Mouse (Mus musculus) hindbrain, embryonic 13.5 days (tissue): ENCODE measurements around the gene Sh3d19. TPM values are rescaled to one million over a fixed set of nuclear protein-coding genes. Genes with fewer than 3 reads are reported as not detected.

Experiments used
- ATAC-seq: fragments of 200-750 bp; cut with Nextera tagmentation; 2 replicates; pipeline ENCODE4 v1.8.0; 2017; ENCODE audit warnings: moderate TSS enrichment; ENCODE audit not compliant: low FRiP score
- H3K27ac ChIP-seq: fragments of 300-500 bp; sonication (generic); 2 replicates; pipeline ENCODE4 v1.5.1; 2015; ENCODE audit warnings: inconsistent platforms, mild to moderate bottlenecking, moderate library complexity
- H3K27me3 ChIP-seq: fragments of 300-500 bp; sonication (generic); 2 replicates; pipeline ENCODE4 v1.6.1; 2015; ENCODE audit warnings: mild to moderate bottlenecking, inconsistent platforms
- H3K36me3 ChIP-seq: fragments of 300-500 bp; sonication (generic); 2 replicates; pipeline ENCODE4 v1.6.1; 2015; ENCODE audit warnings: mild to moderate bottlenecking, inconsistent platforms
- H3K4me1 ChIP-seq: fragments of 300-500 bp; sonication (generic); replicated peaks from 2 replicates; pipeline ENCODE4 v1.6.1; 2015; ENCODE audit warnings: inconsistent platforms
- H3K4me2 ChIP-seq: fragments of 300-500 bp; sonication (generic); 2 replicates; pipeline ENCODE4 v1.6.1; 2015; ENCODE audit warnings: inconsistent platforms, mild to moderate bottlenecking, moderate library complexity
- H3K4me3 ChIP-seq: fragments of 300-500 bp; sonication (generic); 2 replicates; pipeline ENCODE4 v1.5.1; 2015; ENCODE audit warnings: mild to moderate bottlenecking, inconsistent platforms
- H3K9ac ChIP-seq: fragments of 300-500 bp; sonication (generic); 2 replicates; pipeline ENCODE4 v1.6.1; 2015; ENCODE audit warnings: mild to moderate bottlenecking, inconsistent platforms
- H3K9me3 ChIP-seq: fragments of 300-500 bp; sonication (generic); 2 replicates; pipeline ENCODE4 v1.6.1; 2016; ENCODE audit warnings: inconsistent platforms
- WGBS: fragments of 180-500 bp; shearing (Covaris S2); methylation state at CpG from one replicate; pipeline ENCODE4 v1.1.7; 2015; 5-methylcytosine and 5-hydroxymethylcytosine counted together
- polyA plus RNA-seq: library from polyadenylated mRNA; unstranded; fragments of >200 nt; fragmentation: Nextera tagmentation; extraction: Ambion mirVana; gene quantifications from 2 replicates; pipeline ENCODE4 v1.2.1, GENCODE M21; 2015

Sh3d19 gene
- polyA plus RNA-seq, 1 experiment from 2014 or later = 11.2 TPM

DNA sequence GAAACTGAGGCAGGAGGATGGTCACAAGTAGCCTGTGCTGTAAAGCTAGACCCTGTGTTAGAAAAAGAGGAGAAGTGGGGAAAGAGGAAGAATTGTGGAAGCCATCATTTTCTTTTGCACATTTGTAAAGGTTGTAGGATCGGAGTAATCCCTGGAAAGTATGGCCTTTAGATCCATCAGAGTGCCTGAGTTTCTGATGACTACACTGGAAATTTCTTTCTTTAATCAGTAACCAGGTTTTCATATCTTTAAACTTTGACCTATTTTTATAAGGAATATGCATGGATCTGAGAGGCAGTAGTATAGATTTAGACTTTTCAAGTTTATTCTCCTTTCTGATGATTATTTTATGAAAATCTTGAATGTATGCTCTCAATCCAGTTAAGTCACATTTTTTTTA is 46.1 kb downstream of the Sh3d19 start:
- WGBS = 95% methylated on average over 1 of the region's 1 CpGs
- Histone ChIP-seq H3K9ac (no peak overlapping the region), H3K27me3 (no peaks in the 10 kb centered on the region), H3K36me3 (no peaks in the 10 kb centered on the region), H3K4me3 (no peak overlapping the region), H3K4me2 (no peak overlapping the region), H3K4me1 (no peaks in the 10 kb centered on the region), H3K27ac (no peak overlapping the region), H3K9me3 (no peaks in the 10 kb centered on the region)
- ATAC-seq = no peak

DNA sequence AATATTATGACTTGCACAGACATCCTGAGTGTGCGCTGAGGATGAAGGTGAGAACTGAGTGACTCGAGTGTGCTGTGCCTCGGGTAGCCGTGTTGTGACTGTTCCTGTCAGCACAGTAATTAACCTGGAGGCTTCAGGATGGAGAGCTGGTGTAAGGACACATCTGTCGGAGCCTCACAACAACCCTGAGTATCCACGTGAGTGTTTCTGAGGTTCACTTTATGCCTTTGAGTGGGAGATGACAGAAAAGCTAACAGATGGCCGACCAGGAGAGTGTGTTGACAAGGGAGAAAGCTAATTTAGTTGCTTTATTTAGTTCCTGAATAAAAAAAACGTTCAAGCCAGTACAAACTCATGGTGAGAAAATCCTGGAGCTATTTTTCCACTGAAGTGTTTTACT is 46.6 kb downstream of the Sh3d19 start:
- Histone ChIP-seq H3K36me3 (no peaks in the 10 kb centered on the region), H3K27ac (no peak overlapping the region), H3K9me3 (no peaks in the 10 kb centered on the region), H3K4me3 (no peak overlapping the region), H3K4me1 (no peaks in the 10 kb centered on the region), H3K27me3 (no peaks in the 10 kb centered on the region), H3K9ac (no peak overlapping the region), H3K4me2 (no peak overlapping the region)
- no peak for ATAC-seq
- 84% methylated on average over 8 of the region's 8 CpGs for WGBS

DNA sequence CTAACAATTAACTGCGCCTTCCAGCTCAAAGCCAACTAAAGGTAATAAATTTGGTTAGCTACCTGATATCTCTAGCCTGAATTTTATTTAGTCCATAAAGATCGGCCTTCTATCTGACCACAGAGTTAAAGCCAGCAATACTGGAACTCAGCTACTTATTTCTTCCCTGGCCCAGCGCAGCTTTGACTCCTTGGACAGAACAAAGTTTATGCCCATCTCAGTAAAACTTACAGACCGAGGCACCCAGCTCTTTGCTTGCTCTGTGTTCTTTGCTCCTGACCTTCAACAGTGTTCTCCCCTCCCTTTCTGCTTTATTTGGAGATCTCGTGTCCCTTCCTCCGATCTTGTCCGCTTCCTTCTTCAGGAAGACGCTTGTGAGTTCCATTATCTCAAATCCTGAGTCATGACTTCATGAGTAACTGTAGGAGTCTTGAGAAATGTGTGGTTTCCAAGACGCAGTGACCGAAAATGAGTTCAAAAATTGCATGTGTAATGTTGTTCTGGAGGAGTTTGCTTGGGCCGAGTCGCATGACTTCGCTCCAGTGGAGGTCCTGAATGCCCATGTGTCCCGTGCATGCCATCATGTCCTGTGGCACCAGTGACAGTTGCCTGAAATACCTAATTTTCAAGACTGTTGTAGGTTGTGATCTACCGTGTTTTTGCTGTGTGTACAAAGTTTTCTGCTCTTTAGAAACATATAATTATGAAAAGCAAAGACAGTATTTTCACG is 50.2 kb downstream of the Sh3d19 start:
- no peak overlapping the region for H3K4me3 ChIP-seq
- no peak overlapping the region for H3K4me2 ChIP-seq
- H3K9me3 ChIP-seq = no peaks in the 10 kb centered on the region
- H3K4me1 ChIP-seq = no peaks in the 10 kb centered on the region
- 93% methylated on average over 16 of the region's 16 CpGs for WGBS
- H3K9ac ChIP-seq = no peak overlapping the region
- ATAC-seq = no peak
- no peaks in the 10 kb centered on the region for H3K27me3 ChIP-seq
- no peaks in the 10 kb centered on the region for H3K36me3 ChIP-seq
- no peak overlapping the region for H3K27ac ChIP-seq

DNA sequence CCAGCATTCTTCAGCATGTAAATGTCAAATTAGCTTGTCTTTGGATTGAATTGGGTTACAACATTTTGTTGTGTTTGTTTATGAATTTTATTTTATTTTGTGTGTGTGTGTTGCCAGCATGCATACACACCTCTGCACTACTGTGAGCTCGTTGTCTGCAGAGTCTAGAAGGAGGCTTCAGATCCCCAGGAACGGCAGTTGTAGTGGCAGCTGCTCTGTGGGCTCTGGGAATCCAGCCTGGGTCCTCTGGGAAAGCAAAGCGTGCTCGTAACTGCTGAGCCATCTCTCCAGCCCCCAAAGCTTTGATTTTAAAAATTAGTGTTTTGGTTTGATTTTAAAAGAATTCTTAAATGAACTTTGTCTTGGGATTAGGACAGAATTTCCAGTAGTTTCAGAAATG is 50.7 kb downstream of the Sh3d19 start:
- 81% methylated on average over 4 of the region's 4 CpGs for WGBS
- no peak for ATAC-seq
- H3K9ac ChIP-seq = no peak overlapping the region

DNA sequence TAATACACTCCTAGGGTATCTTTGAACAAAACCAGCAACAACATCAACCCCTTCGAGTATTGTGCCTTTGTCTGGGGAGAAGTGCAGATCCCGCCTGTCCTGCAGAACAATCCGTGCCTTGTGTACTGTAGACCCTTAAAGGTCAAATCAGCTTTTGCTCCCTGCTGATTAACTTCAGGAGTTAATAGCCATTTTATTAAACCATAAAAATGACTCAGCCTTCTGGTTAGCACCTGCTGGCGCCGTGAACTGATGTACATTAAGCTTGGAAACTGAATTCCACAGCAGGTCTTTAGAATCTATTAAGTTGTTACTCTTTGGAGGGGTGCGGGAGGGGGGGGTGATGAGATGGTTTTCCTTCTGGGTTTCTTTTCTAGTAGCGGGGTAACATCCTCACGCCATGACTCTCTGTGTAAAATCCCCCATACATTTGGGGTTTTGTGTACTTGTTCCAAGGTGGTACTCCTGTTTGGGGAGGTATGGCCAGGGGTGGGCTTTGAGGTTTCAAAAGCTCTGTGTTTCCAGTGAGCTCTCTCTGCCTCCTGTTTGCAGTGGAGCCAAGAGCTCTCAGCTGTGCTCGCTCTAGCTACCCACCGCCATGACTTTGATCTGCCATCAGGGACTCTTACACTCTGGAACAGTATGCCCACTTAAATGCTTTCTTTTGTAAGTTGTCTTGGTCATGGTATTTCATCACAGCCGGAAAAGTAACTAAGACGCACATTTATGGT is 53.3 kb downstream of the Sh3d19 start:
- no peaks in the 10 kb centered on the region for H3K9me3 ChIP-seq
- H3K4me3 ChIP-seq = no peak overlapping the region
- no peaks in the 10 kb centered on the region for H3K4me1 ChIP-seq
- no peak overlapping the region for H3K27ac ChIP-seq
- H3K4me2 ChIP-seq = no peak overlapping the region
- WGBS = 91% methylated on average over 12 of the region's 12 CpGs
- H3K9ac ChIP-seq = no peak overlapping the region
- H3K27me3 ChIP-seq = no peaks in the 10 kb centered on the region
- no peaks in the 10 kb centered on the region for H3K36me3 ChIP-seq
- ATAC-seq = no peak

More for the DNA sequence above, 50.7 kb downstream of the Sh3d19 start:
- Histone ChIP-seq H3K4me2 (no peak overlapping the region), H3K4me1 (no peaks in the 10 kb centered on the region), H3K4me3 (no peak overlapping the region), H3K9me3 (no peaks in the 10 kb centered on the region), H3K27ac (no peak overlapping the region), H3K27me3 (no peaks in the 10 kb centered on the region), H3K36me3 (no peaks in the 10 kb centered on the region)

DNA sequence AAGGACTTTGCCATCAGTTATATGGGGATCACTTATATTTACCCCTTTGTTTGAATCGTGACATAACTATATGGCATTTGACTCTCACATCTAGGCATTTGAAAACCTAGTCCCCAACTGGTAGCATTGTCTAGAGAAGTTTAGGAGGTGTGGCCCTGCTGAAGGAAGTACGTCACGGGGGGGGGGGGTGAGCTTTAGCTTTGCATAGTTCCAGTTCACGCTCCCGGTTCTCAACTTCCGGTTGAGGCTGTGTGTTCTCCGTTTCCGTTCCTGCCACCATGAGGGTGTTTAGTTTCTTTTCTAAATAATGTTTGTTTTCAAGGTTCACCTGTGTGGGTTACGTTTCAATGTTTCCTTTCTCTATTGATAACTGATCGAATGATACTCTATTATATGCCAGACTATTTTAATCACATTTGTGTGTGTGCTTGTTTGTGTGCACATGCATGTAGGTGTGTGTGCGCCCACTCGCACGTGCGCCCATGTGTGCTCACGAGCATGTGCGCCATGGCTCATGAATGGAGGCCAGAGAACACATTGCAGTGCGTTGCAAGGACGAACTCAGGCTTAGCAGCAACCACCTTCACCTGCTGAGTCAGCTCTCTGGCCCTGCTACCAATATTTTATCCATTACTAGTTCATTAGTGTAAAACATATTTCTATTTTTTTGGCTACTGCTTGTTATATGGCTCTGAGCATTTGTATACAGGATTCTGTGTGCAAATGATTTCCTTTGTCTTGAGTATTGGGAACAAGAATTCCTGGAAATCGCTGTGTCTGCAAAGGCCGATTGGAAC is 54.6 kb downstream of the Sh3d19 start:
- H3K27me3 ChIP-seq = no peaks in the 10 kb centered on the region
- H3K36me3 ChIP-seq = no peaks in the 10 kb centered on the region
- no peaks in the 10 kb centered on the region for H3K9me3 ChIP-seq
- no peak overlapping the region for H3K27ac ChIP-seq
- H3K4me3 ChIP-seq = no peak overlapping the region
- WGBS = 94% methylated on average over 20 of the region's 20 CpGs
- no peak overlapping the region for H3K4me2 ChIP-seq
- no peak for ATAC-seq
- no peaks in the 10 kb centered on the region for H3K4me1 ChIP-seq
- no peak overlapping the region for H3K9ac ChIP-seq

DNA sequence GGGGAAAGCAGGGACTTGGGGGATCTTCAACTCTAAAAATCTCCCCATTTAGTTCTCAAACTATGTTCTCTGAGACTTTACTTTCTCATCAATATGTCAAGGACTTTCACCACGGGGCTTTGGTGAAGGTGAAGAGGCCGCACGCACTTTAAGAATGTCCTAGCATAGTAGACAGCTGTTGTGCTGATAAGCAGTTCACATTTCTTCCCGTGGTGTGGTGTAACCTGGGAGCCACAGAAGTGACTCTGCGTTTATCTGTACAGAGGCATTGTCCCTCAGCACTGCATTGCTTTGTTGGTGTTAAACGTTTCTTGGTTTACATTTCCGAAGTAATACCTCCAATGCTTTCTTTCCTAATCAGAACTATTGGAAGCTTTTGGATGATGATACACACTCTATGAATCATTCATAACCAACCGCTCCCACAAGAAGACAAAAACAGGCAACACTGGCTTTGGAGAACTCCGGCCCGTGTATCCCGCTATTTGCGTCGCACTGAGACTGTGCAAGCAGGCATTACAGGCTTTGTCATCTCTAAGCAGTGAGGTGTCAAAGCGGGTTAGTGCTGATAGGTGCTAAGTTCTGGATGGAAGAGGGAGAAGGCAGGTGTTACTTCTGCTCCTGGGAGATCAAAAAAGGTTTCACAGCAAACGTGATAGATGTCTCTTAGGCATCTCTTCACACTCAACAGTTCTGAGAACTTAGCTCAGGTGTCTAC is 57.9 kb downstream of the Sh3d19 start:
- Histone ChIP-seq H3K27me3 (no peaks in the 10 kb centered on the region), H3K4me1 (no peaks in the 10 kb centered on the region), H3K4me2 (no peak overlapping the region), H3K4me3 (no peak overlapping the region), H3K9me3 (no peaks in the 10 kb centered on the region), H3K9ac (no peak overlapping the region), H3K27ac (no peak overlapping the region), H3K36me3 (no peaks in the 10 kb centered on the region)
- 90% methylated on average over 15 of the region's 15 CpGs for WGBS
- ATAC-seq = no peak

DNA sequence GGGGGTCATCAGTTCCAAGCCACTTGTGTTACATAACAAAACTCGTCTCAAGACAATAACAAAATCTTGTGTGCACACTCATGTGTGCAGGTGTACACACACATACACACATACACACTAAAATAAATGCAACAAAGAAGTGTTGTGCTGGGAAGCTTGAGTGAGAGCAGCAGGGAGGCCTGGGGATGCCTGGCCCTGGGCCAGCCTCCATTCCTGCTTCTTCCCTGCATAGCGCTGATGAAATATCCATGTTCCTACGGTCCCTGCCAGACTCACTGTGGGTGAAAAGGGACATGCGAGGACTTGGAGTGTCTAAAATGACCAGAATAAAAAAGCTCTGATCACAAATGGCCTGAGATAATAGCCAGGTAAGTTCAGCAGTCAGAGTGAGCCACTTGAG is 59.7 kb downstream of the Sh3d19 start:
- 63% methylated on average over 4 of the region's 4 CpGs for WGBS
- Histone ChIP-seq H3K9ac (no peak overlapping the region), H3K4me1 (no peaks in the 10 kb centered on the region), H3K27ac (no peak overlapping the region), H3K4me3 (no peak overlapping the region), H3K4me2 (no peak overlapping the region), H3K9me3 (no peaks in the 10 kb centered on the region), H3K27me3 (no peaks in the 10 kb centered on the region), H3K36me3 (no peaks in the 10 kb centered on the region)
- ATAC-seq = no peak

DNA sequence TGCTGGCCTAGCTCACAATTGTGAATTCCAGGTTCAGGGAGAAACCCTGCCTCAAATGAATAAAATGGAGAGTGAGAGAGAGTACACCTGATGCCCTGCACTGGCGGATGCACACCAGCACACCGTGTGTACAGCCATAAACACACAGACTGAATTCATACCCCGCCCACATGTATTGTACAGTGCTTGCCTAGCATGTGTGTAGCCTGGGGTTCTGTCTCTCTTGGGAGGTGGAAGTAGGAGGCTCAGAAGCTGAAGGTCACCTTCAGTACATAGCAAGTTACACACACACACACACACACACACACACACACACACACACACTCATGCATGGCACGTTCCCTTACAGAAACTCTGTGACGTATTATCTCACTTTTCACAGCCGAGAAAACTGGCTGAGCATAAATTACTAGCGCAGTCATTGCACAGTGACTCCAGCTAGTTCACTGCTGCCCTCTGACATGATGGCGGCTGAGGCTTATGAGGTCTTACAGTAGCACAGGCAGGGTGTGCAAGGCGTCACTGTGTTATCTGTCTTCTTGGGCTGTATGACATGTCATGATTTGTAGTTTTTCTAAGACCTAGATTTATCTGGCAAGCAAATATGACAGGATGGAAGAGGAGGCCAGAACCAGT is 62.7 kb downstream of the Sh3d19 start:
- H3K4me2 ChIP-seq = no peak overlapping the region

DNA sequence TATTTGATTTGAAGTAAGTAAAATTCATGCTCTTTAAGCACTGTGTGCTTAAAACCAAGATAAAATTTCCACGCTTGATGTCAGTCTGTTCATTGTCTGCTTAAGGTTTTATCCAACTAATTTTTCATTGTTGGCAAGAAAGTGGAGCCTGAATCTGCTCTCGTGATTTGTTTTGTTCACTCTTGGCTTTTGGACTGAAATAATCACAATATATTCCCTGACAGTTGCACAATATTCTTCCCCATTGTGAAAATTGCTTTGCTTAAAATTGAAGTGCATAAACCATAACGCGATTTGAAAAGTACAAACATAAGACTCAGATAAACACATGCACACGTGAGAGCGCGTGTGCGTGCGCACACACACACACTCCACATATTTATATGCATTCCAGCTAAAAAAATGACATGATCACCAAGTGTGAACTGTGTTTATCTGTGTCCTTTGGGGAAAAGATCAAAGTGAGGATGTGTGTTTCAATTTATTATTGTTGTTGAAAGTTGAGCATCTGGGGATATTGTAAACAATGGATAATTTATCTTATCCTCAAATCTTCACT is 67.1 kb downstream of the Sh3d19 start:
- no peak for ATAC-seq
- Histone ChIP-seq H3K9ac (no peak overlapping the region), H3K27me3 (no peaks in the 10 kb centered on the region), H3K36me3 (peaks cover 2% of the 10 kb centered on the region), H3K4me3 (no peak overlapping the region), H3K4me2 (no peak overlapping the region), H3K27ac (no peak overlapping the region), H3K9me3 (0 out of 2 replicates have a peak, but pooled peaks cover 2% of the 10 kb centered on the region), H3K4me1 (peaks cover 11% of the 10 kb centered on the region)
- 90% methylated on average over 9 of the region's 9 CpGs for WGBS

More for the DNA sequence above, 62.7 kb downstream of the Sh3d19 start:
- no peaks in the 10 kb centered on the region for H3K9me3 ChIP-seq
- H3K27me3 ChIP-seq = no peaks in the 10 kb centered on the region
- 78% methylated on average over 9 of the region's 9 CpGs for WGBS
- ATAC-seq = no peak
- no peak overlapping the region for H3K27ac ChIP-seq
- no peak overlapping the region for H3K4me3 ChIP-seq
- H3K9ac ChIP-seq = no peak overlapping the region
- H3K36me3 ChIP-seq = no peaks in the 10 kb centered on the region
- H3K4me1 ChIP-seq = peaks cover under 1% of the 10 kb centered on the region; the same call in 1 of the 2 replicates

DNA sequence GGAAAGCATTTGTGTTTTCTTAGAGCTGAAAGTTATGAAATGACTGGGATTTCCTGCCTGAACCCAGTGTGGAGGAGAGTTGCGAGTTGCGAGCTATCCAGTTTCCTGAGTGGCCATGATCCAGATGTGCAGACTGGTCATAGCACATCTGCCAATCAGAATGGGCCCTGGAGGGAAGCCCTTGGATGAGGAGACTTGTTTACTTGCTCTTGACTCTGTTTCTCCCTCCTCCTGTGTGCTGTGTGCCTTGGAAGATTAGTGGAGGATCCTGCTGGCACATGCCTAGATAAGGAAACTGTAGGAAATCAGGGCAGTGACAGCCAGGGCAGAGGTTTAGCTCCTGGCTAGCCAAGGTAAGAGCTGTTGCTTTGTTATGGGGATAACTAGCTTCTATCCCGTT is 67.7 kb downstream of the Sh3d19 start:
- Histone ChIP-seq H3K27me3 (no peaks in the 10 kb centered on the region), H3K36me3 (peaks cover 4% of the 10 kb centered on the region), H3K27ac (no peak overlapping the region), H3K4me3 (no peak overlapping the region), H3K9ac (no peak overlapping the region), H3K9me3 (0 out of 2 replicates have a peak, but pooled peaks cover 3% of the 10 kb centered on the region), H3K4me2 (no peak overlapping the region), H3K4me1 (peaks cover 11% of the 10 kb centered on the region)
- 59% methylated on average over 3 of the region's 3 CpGs for WGBS
- ATAC-seq = no peak
